Mouse (Mus musculus) ES-Bruce4 (cell line): Measurements from ENCODE around the gene Plekha7.

ENCODE experiments used
- CTCF ChIP-seq: IDR thresholded peaks from one replicate; pipeline ENCODE4 v1.8.1; 2011; ENCODE audit warnings: low read depth, low read length
- POLR2A ChIP-seq: IDR thresholded peaks from one replicate; pipeline ENCODE4 v1.8.1; 2011; ENCODE audit warnings: low read length; ENCODE audit not compliant: insufficient read depth

- no peak for TF ChIP-seq CTCF
- no peak for TF ChIP-seq POLR2A
Measured at GRCm38 (mm10) chr7:116257953-116258352, 50.2 kb downstream of the Plekha7 start.
